Mouse (Mus musculus): Measurements from ENCODE around the gene Aff3.

The Aff3 gene

DNA sequence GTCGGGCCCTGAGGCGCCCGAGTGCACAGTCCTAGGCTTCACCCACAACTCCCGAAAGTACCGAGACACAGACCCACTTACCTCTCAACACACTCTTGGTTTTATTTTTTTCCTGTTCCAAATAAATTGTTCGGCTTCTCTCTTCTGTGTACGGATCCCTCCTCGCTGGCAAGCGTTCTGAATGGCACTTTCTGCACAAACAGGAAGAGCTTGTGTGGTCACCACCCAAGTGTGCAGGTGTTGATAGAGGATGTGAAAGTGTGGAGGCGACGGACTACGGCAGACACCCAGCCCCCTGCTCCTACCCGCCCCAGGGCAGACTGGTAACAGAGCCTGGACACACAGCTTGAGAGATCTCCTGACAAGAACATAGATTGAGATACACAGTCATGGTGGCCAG, at the start of gene Aff3:
Gene Aff3, minus strand, starts transcription at position 179 of the 400 bp plus-strand sequence.
- DNase-seq (ENCODE audit: low read depth, low spot score), result no peak

- DNase-seq (ENCODE audit: low read depth, low spot score), result no peak
These were observed 35.9 kb upstream of the Aff3 start for GRCm38 (mm10) chr1:38700646-38701045.

GRCm38 (mm10) chr1:38699244-38699643, 34.5 kb upstream of the Aff3 start:
- DNase-seq (ENCODE audit: low read depth, low spot score), result no peak

DNA sequence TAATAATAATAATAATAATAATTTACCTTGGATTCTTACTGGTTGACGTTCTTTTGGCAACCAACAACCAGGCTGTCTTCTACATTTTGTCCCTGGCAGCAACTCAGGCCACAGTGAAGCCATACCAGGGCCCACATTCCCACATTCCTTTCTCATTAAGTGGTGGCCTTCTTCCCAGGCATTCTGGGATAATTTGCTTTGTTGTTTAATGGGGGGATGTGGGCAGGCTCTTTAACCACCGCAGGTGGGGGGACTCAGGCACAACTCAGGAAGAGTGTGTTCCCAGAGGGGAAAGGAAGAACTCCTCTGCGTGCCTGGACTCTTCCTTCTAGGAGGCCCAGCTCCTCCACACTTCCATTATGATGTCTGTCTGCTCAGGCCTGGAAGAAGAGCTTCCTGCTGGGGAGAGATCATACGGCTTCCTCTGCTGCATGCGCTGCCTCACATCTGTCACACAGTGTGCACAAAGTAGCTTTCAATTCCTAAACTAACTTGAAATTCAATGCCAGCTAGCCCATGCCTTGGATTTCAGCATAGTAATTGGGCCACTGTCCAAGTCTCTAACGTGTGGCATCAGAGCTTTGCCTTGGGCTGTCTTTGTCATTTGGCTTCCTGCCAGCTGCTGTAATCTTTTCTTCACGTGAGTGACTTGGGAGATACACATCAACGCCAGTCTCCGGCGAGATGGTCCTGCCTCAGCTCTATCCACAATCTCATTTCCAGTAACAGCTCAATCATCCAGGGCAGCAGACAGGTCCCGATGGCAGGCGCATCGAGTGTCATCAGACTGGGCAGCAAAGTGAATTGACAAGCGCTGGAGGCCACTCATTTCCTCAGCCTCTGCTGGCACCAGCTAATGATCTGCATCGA, 31.3 kb upstream of the Aff3 start:
- DNase-seq (ENCODE audit: low read depth, low spot score), result no peak

DNA sequence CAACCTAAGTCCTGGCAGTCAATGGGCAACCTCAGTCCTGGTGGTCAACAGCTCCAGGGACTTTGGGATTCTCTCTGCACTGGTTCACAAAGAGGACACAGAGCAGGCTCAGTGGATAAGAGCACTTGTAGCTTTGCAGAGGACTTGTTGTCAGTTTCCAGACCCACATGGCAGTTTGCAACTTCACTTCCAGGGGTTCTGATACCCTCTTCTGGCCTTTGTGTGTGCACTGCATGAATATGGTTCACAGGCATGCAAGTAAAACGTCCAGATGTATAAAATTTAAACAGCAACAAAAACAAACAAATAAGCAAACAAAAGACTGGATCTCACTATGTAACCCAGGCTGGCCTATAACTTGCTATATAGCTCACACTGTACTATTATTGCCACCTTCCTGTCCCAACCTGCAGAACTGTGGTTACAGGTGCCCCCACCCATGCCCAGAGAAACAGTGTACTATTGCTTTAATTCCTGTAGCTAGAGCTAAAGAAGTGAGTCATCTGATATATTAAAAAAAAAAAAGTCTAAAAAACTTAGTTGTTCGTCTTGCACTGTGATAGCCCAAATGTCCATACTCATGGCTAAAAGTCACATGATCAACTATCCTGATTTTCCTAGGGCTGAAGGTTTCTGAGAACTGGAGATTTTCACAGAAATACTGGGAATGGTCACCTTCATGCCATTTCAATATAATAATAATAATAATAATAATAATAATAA, 30.5 kb upstream of the Aff3 start:
- DNase-seq (ENCODE audit: low read depth, low spot score), result no peak

GRCm38 (mm10) chr1:38694142-38694541, 29.4 kb upstream of the Aff3 start:
- DNase-seq (ENCODE audit: low read depth, low spot score), result no peak

GRCm38 (mm10) chr1:38690471-38690870, 25.7 kb upstream of the Aff3 start:
- DNase-seq (ENCODE audit: low read depth, low spot score), result no peak

GRCm38 (mm10) chr1:38688216-38688615, 23.5 kb upstream of the Aff3 start:
- no peak for DNase-seq (ENCODE audit: low read depth, low spot score)

- no peak for DNase-seq (ENCODE audit: low read depth, low spot score)
These were observed 21.0 kb upstream of the Aff3 start for GRCm38 (mm10) chr1:38685706-38686105.

- no peak for DNase-seq (ENCODE audit: low read depth, low spot score)
These were observed 18.5 kb upstream of the Aff3 start for GRCm38 (mm10) chr1:38683158-38683721.

- DNase-seq (ENCODE audit: low read depth, low spot score), result no peak
These were observed 15.1 kb upstream of the Aff3 start for GRCm38 (mm10) chr1:38679890-38680289.

GRCm38 (mm10) chr1:38671756-38672155, 7.0 kb upstream of the Aff3 start:
- DNase-seq (ENCODE audit: low read depth, low spot score), result no peak

GRCm38 (mm10) chr1:38671019-38671418, 6.3 kb upstream of the Aff3 start:
- no peak for DNase-seq (ENCODE audit: low read depth, low spot score)

DNA sequence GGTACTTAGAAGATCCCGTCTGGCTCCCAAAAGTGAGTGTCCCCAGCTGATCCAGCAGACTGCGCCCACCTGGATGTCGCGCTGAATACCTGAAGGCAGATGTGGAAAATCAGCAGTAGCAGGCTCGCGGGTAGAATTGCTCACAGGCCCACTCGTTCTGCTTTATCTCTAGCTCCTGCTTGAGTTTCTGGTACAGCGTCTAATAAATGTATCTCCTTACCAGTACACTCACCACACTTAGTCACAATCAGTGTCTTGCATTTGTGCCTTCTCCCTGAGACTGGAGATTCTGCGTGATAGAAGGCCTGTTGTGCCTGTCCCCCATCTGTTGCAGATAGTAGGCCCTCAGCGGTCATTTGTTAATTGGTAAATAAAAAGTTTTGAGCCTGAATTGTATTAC, 3.6 kb upstream of the Aff3 start:
- DNase-seq (ENCODE audit: low read depth, low spot score), result no peak

DNA sequence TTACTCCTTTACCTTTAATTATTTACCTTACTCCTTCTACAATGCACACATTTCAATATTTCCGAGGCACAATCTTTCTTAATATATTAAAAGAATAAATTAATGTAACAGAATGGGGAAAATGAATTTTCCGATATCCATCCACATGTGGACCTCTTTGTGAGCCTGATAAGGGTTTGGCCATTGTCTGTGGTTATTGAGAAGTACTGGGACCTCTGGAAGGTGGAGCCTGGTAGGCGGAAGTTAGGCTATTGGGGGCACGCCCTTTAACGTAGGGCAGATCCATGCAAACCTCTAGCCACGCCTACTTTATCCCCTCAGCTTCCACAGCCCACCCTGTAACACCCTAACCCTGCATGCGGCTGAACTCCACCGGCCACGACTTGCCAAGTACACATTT, 3.1 kb upstream of the Aff3 start:
- DNase-seq (ENCODE audit: low read depth, low spot score), result no peak

DNA sequence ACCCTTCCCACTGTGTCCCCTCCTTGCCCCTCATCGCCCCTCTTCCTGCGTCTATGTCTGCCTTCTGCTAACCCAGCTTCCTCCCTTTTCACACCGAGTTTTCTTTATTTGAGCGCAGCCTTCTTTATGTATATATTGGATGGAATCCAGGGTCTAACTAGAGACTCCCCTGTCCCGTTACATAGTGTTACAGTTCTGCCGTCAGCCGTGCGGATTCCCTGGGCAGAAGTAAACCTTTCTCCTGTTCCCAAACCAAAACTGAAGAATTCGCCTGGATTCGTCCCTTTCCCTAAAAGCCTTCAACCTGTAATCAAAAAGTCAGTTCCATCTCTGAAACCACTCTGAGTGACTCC, 2.0 kb upstream of the Aff3 start:
- no peak for DNase-seq (ENCODE audit: low read depth, low spot score)

DNA sequence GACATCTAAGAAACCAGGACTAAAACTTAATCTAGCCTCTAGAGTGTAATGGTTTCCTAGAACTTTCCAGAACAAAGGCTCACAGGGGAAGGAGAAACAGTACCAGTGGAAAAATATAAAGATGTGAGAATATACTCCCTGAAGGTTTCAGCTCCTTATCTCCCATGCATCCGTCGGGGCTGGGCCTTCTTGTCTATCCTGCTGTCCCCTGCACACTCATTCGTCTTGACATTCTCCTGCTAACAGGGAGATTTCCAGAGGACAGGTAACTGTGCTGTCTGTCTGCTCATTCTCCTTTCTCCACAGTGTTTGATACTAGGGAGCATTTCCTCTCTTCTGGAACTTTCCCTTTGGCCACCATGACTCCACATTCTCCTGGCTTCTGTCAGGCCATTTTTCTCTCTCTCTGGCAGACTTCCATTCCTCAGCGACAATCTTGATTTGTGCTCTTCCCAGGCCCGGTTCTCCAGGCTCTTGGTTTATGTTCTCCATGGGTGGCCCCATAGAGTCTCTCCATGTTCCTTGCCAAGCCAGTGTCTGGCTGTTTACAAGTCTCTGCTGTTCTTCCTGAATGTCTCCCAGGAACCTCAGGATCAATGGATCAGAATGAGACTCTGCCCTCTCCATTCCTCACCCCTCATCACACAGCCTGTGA, 1.5 kb upstream of the Aff3 start:
- DNase-seq (ENCODE audit: low read depth, low spot score), result no peak

DNA sequence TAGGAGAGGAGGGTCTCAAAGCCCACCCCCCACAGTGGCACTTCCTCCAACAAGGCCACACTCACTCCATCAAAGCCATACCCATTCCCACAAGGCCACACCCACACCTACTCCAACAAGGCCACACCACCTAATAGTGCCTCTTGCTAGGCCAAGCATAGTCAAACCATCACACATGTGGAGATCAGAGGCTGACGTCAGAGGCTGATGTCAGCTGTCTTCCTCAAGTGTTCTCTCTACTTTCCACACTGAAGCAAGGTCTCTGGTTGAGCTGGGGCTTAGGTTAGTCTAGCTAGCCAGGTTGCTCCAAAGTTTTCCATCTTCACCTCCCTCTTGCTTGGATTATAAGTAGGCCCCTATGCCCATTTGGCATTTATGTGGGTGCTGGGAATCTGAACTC, 856 bp upstream of the Aff3 start:
- no peak for DNase-seq (ENCODE audit: low read depth, low spot score)

DNA sequence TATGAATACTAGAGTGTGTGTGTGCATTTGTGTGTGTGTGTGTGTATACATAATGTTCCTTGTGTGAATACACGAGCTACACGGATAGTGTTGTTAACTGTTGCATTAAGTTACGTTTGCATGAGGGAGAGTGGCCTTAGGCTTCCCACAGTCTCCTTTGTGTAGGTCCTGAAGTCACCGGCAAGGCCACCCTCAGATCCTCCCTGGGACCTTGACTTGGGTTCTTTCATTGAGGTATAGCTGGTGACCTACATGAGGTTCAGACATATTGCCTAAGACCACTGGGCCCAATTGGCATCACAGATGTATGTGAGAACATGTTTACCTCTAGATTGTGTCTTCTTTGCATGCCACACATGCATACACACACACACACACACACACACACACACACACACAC, 494 bp downstream of the Aff3 start:
- DNase-seq (ENCODE audit: low read depth, low spot score), result no peak

GRCm38 (mm10) chr1:38662616-38663193, 2.0 kb downstream of the Aff3 start:
- no peak for DNase-seq (ENCODE audit: low read depth, low spot score)

DNA sequence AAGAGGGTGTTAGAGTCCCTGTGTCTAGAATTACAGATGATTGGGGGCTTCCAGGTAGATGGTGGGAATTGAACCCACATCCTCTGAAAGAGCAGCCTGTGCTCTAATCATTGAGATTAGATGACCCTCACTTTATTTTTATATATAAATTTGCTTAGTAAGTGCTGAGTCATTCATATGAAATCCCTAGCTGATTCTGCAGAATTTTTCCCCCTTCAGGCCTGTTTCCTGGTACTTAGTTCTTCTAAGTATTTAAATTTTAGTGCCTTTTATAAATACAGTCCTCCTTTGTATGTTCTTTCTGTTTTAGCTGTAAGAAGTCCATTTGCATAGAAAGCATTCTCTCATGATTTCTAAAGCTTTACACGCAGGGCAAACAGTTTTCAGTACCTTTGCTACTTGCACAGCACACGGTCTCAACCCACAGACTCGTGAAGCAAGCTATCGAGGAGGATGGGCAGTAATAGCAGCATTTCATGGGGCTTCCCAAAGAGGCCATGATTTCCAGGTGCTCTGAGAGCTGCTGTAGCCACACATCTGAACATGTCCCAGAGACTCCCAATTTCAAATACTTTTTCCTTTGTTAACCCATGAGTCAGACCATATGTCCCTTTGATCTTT, 5.7 kb downstream of the Aff3 start:
- DNase-seq (ENCODE audit: low read depth, low spot score), result no peak
